Mouse (Mus musculus): ENCODE measurements around the gene Lta.

GRCm38 (mm10) chr17:35243086-35243485, 37.9 kb upstream of the Lta start:
- no peak for TF ChIP-seq POLR2A (IDR thresholded peaks at IDR 0.05; ENCODE audit: insufficient read depth, low read depth, low read length)
- no peak for TF ChIP-seq CTCF (IDR thresholded peaks at IDR 0.05)
- TF ChIP-seq EP300 (IDR thresholded peaks at IDR 0.05; ENCODE audit: insufficient read depth, low read depth, low read length), result no peak

All from heart, adult 2 months (tissue).